Mouse (Mus musculus): ENCODE measurements at regions not wholly inside any gene's neighbourhood (a gene's known extent, or its start where the extent isn't known, plus 50 kb on each side); places are given as distances from the start of the nearest gene placed in this dataset.

DNA sequence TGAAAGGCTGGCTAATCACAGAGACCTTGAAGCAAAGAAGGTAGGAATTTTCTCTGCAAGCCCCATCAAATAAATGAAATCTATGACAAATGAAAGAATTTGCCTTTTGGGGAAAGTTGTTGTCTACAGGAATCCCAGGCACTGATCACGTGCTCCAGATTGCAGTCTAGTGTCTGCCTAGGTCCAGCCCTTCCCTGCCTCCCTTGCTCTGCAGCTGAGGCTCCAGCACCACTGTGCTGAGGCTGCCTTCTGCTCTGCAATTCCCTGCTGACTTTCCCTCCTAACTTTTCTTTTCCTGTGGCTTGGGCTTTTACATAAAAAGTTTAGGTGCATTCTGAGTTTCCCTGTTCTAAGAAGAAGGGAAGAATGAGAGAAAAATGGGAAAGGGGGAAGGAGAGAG, 653.6 kb downstream of the Bcl11a start:
- TF ChIP-seq EP300 (IDR thresholded peaks at IDR 0.05) = no peak
- TF ChIP-seq CTCF (IDR thresholded peaks at IDR 0.05) = no peak

Data from lung, postnatal 0 days (tissue).